Mouse (Mus musculus) gastrocnemius, postnatal 14 days (tissue): ENCODE measurements around the gene Olfr235. TPM values are rescaled to one million over a fixed set of nuclear protein-coding genes. Genes with fewer than 3 reads are reported as not detected.
"Not testable (repeated sequence)": the region's sequence is repeated elsewhere in the genome, so short reads cannot be mapped to it uniquely, and the experiment has no call there.

ENCODE experiments used
- DNase-seq: peaks from one replicate; pipeline ENCODE4 v3.0.0; 2021; ENCODE audit warnings: mixed read lengths
- intact Hi-C: fragments of 180-260 bp; cut with DNase I; formaldehyde crosslinking; loops from one replicate; pipeline ENCODE4 v1.15.1; 2025; ENCODE audit warnings: low total_unique reads
- long read RNA-seq, 2 experiments: library from polyadenylated mRNA; stranded (forward); transcript quantifications; one replicate each; pipeline ENCODE4 v2.0.0; 2021
- total RNA-seq, 2 experiments: library from RNA; stranded (reverse); gene quantifications; 2 replicates each; pipeline ENCODE4 v1.2.3; 2021

Olfr235 gene
- total RNA-seq, result not detected
- long read RNA-seq, experiment 1, result 0 reads
- long read RNA-seq, experiment 2, result 0 reads

DNA sequence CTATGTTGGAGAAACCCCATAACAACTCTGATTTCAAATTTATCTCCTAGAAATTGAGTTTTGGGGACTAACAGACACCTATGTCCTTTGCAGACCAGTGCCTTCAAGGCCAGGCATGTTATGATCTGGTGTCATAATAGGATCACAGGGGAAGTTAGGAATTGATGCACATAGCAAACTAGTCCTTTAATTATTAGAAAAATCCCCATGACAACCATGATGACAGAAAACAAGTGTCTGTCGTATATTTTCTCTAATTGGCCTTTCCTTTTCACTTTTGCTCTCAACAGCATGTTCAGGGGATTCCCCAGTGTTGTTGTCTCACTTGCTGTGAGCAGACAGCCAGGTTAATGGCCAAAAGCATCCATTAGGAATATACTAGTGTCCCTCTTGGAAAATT is at the start of gene Olfr235:
Gene Olfr235, plus strand, starts transcription at position 301 of the 400 bp plus-strand sequence.
- intact Hi-C loops, result no loop called here
- DNase-seq, result no peak

DNA sequence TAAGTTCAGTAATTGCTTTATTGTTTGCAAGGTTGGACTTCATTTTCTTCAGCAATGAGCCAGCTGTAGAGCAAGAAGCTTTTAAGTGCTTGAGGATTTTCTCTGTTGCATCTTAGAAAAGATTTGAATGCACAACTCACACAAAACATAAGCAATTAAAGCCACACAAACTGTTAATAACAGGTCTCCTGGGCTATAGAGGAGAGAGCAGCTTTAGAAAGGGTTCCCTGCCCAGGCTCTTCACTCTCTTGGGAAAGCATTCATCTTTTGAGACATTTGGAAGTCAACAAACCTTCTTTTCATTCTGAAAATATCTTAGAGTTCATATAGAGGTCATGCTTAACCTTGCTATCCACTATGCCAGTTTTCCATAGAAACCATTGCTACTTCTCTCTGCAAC is 28.3 kb upstream of the Olfr235 start, which contains the start of gene Olfr1432:
Gene Olfr1432, minus strand, starts transcription at position 101 of the 400 bp plus-strand sequence.
- DNase-seq, intact Hi-C loops: not testable (repeated sequence)

DNA sequence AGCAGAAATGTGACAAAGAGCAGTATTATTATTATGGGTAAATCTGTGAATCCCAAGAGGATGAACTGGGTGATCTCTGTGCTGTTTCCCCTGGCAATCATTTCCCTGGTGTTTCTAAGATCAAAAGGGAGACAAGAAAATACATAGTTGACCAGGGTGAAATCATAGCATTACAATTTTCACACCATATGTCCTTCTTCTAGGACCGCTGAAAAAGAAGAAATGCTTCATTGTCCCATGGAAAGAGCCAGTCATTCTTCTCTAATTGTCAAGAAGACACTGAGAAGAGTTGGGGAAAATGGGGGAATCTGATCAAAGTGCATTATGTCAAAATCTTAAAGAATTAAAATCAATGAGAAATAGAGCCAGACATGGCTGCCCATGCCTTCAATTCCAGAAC is 19.3 kb upstream of the Olfr235 start, which contains the start of gene Olfr262:
Gene Olfr262, minus strand, starts transcription at position 101 of the 400 bp plus-strand sequence.
- no peak for DNase-seq
- intact Hi-C loops, result no loop called here

GRCm38 (mm10) chr19:12279554-12279953 is 18.7 kb downstream of the Olfr235 start, which contains the start of gene Olfr1434:
Gene Olfr1434, plus strand, starts transcription at chr19:12279854.
- no peak for DNase-seq
- intact Hi-C loops, result no loop called here

- DNase-seq, result no peak
- intact Hi-C loops, result no loop called here
Observed at GRCm38 (mm10) chr19:12292979-12293378, 32.1 kb downstream of the Olfr235 start.

GRCm38 (mm10) chr19:12299030-12299429 is 38.2 kb downstream of the Olfr235 start, which contains the start of gene Olfr1436:
Gene Olfr1436, minus strand, starts transcription at chr19:12299130.
- intact Hi-C loops, DNase-seq: not testable (repeated sequence)

Other genes with a start within 250 kb of the Olfr235 start
- not detected for gene Olfr1423, start 219.7 kb upstream of the Olfr235 start, total RNA-seq
- gene Olfr1424, start 198.3 kb upstream of the Olfr235 start, total RNA-seq, result not detected
- gene Olfr1425, start 183.3 kb upstream of the Olfr235 start, total RNA-seq, result not detected
- gene Olfr1426, start 169.0 kb upstream of the Olfr235 start, total RNA-seq, result not detected
- not detected for gene Olfr1427, start 157.7 kb upstream of the Olfr235 start, total RNA-seq
- not detected for gene Olfr1428, start 145.1 kb upstream of the Olfr235 start, total RNA-seq
- gene Olfr76, start 137.8 kb upstream of the Olfr235 start, total RNA-seq, result not detected
- gene Olfr1555-ps1, start 90.9 kb upstream of the Olfr235 start, total RNA-seq, result not detected
- gene Olfr1431, start 60.4 kb upstream of the Olfr235 start, total RNA-seq, result not detected
- not detected for gene Olfr1432, start 28.4 kb upstream of the Olfr235 start, total RNA-seq
- gene Olfr262, start 19.4 kb upstream of the Olfr235 start, total RNA-seq, result not detected
- not detected for gene Olfr1434, start 18.8 kb downstream of the Olfr235 start, total RNA-seq
- gene Olfr1436, start 38.1 kb downstream of the Olfr235 start, total RNA-seq, result not detected
- gene Olfr1437, start 64.1 kb downstream of the Olfr235 start, total RNA-seq, result not detected
- gene Olfr1438-ps1, start 74.9 kb downstream of the Olfr235 start, total RNA-seq, result not detected
- gene Olfr1440, start 126.2 kb downstream of the Olfr235 start, total RNA-seq, result not detected
- not detected for gene Olfr1441, start 156.4 kb downstream of the Olfr235 start, total RNA-seq
- gene Pfpl, start 166.9 kb downstream of the Olfr235 start, total RNA-seq, result not detected
- gene Mpeg1, start 199.7 kb downstream of the Olfr235 start, total RNA-seq, result 1 to 10 TPM; 1.5 to 1.6 TPM
- 10 to 100 TPM; 10.1 to 14.1 TPM for gene Dtx4, start 240.4 kb downstream of the Olfr235 start, total RNA-seq